Mouse (Mus musculus): ENCODE results near the gene Kremen2. TPM values are rescaled to one million over a fixed set of nuclear protein-coding genes. Genes with fewer than 3 reads are reported as not detected.

Kremen2 gene
- total RNA-seq, 2 experiments from 2014 or later: not detected

Other genes starting within 250 kb of the Kremen2 start
- gene Zfp213, start 181.6 kb downstream of the Kremen2 start, total RNA-seq (2015): 2.1 and 2.4 TPM in 2 replicates
- 2.7 and 4.7 TPM in 2 replicates for gene Zfp213, start 181.6 kb downstream of the Kremen2 start, total RNA-seq (2017)
- gene Zfp13, start 146.3 kb downstream of the Kremen2 start, total RNA-seq (2015): not detected in 2 replicates
- 0.18 TPM in 1 of 2 replicates, not detected in the other for gene Zfp13, start 146.3 kb downstream of the Kremen2 start, total RNA-seq (2017)
- gene Zscan10, start 145.0 kb downstream of the Kremen2 start, total RNA-seq (2015): not detected in 2 replicates
- not detected in 2 replicates for gene Zscan10, start 145.0 kb downstream of the Kremen2 start, total RNA-seq (2017)
- gene Mmp25, start 100.6 kb downstream of the Kremen2 start, total RNA-seq (2015): 22.6 and 32.1 TPM in 2 replicates
- gene Mmp25, start 100.6 kb downstream of the Kremen2 start, total RNA-seq (2017): 14.0 and 19.5 TPM in 2 replicates
- not detected in 2 replicates for gene Bicdl2, start 85.3 kb downstream of the Kremen2 start, total RNA-seq (2015)
- 0.45 TPM in 1 of 2 replicates, not detected in the other for gene Bicdl2, start 85.3 kb downstream of the Kremen2 start, total RNA-seq (2017)
- 67.4 and 97.1 TPM in 2 replicates for gene Hcfc1r1, start 72.2 kb downstream of the Kremen2 start, total RNA-seq (2015)
- 38.1 and 52.4 TPM in 2 replicates for gene Hcfc1r1, start 72.2 kb downstream of the Kremen2 start, total RNA-seq (2017)
- 26.5 and 26.8 TPM in 2 replicates for gene Thoc6, start 72.0 kb downstream of the Kremen2 start, total RNA-seq (2015)
- 38.5 and 45.2 TPM in 2 replicates for gene Thoc6, start 72.0 kb downstream of the Kremen2 start, total RNA-seq (2017)
- 1.8 and 5.8 TPM in 2 replicates for gene Tnfrsf12a, start 68.4 kb downstream of the Kremen2 start, total RNA-seq (2015)
- gene Tnfrsf12a, start 68.4 kb downstream of the Kremen2 start, total RNA-seq (2017): 5.9 and 7.7 TPM in 2 replicates
- gene Cldn6, start 66.6 kb downstream of the Kremen2 start, total RNA-seq (2015): not detected in 2 replicates
- gene Cldn6, start 66.6 kb downstream of the Kremen2 start, total RNA-seq (2017): not detected in 2 replicates
- gene Cldn9, start 61.8 kb downstream of the Kremen2 start, total RNA-seq (2015): not detected in 2 replicates
- not detected in 2 replicates for gene Cldn9, start 61.8 kb downstream of the Kremen2 start, total RNA-seq (2017)
- gene 1520401A03Rik, start 23.1 kb downstream of the Kremen2 start, total RNA-seq (2015): not detected in 2 replicates
- gene 1520401A03Rik, start 23.1 kb downstream of the Kremen2 start, total RNA-seq (2017): not detected in 2 replicates
- 31.1 and 32.2 TPM in 2 replicates for gene Pkmyt1, start 19.5 kb downstream of the Kremen2 start, total RNA-seq (2015)
- gene Pkmyt1, start 19.5 kb downstream of the Kremen2 start, total RNA-seq (2017): 15.9 and 16.6 TPM in 2 replicates
- gene Paqr4, start 5.0 kb downstream of the Kremen2 start, total RNA-seq (2015): 3.3 and 4.1 TPM in 2 replicates
- 7.6 and 10.1 TPM in 2 replicates for gene Paqr4, start 5.0 kb downstream of the Kremen2 start, total RNA-seq (2017)
- gene Flywch1, start 25.8 kb upstream of the Kremen2 start, total RNA-seq (2015): 3.1 and 3.7 TPM in 2 replicates
- 7.7 and 12.0 TPM in 2 replicates for gene Flywch1, start 25.8 kb upstream of the Kremen2 start, total RNA-seq (2017)
- gene Flywch2, start 40.2 kb upstream of the Kremen2 start, total RNA-seq (2015): 0.66 TPM in 1 of 2 replicates, not detected in the other
- 0.92 TPM in 1 of 2 replicates, not detected in the other for gene Flywch2, start 40.2 kb upstream of the Kremen2 start, total RNA-seq (2017)
- gene Srrm2, start 44.7 kb upstream of the Kremen2 start, total RNA-seq (2015): 210 and 224 TPM in 2 replicates
- 81.2 and 117 TPM in 2 replicates for gene Srrm2, start 44.7 kb upstream of the Kremen2 start, total RNA-seq (2017)
- 283 and 294 TPM in 2 replicates for gene Elob, start 83.3 kb upstream of the Kremen2 start, total RNA-seq (2015)
- gene Elob, start 83.3 kb upstream of the Kremen2 start, total RNA-seq (2017): 113 and 140 TPM in 2 replicates
- not detected in 2 replicates for gene Prss33, start 90.2 kb upstream of the Kremen2 start, total RNA-seq (2015)
- not detected in 2 replicates for gene Prss33, start 90.2 kb upstream of the Kremen2 start, total RNA-seq (2017)
- gene Prss32, start 98.0 kb upstream of the Kremen2 start, total RNA-seq (2015): not detected in 2 replicates
- not detected in 2 replicates for gene Prss32, start 98.0 kb upstream of the Kremen2 start, total RNA-seq (2017)
- not detected in 2 replicates for gene Prss41, start 98.3 kb upstream of the Kremen2 start, total RNA-seq (2015)
- not detected in 2 replicates for gene Prss41, start 98.3 kb upstream of the Kremen2 start, total RNA-seq (2017)
- not detected in 2 replicates for gene Prss21, start 122.2 kb upstream of the Kremen2 start, total RNA-seq (2015)
- gene Prss21, start 122.2 kb upstream of the Kremen2 start, total RNA-seq (2017): not detected in 2 replicates
- not detected in 2 replicates for gene Dcpp1, start 135.0 kb upstream of the Kremen2 start, total RNA-seq (2015)
- not detected in 2 replicates for gene Dcpp1, start 135.0 kb upstream of the Kremen2 start, total RNA-seq (2017)
- not detected in 2 replicates for gene Dcpp2, start 135.0 kb upstream of the Kremen2 start, total RNA-seq (2015)
- gene Dcpp2, start 135.0 kb upstream of the Kremen2 start, total RNA-seq (2017): not detected in 2 replicates
- not detected in 2 replicates for gene Dcpp3, start 171.6 kb upstream of the Kremen2 start, total RNA-seq (2015)
- gene Dcpp3, start 171.6 kb upstream of the Kremen2 start, total RNA-seq (2017): not detected in 2 replicates
- not detected in 2 replicates for gene Sbp, start 195.8 kb upstream of the Kremen2 start, total RNA-seq (2015)
- not detected in 2 replicates for gene Sbp, start 195.8 kb upstream of the Kremen2 start, total RNA-seq (2017)
- not detected in 2 replicates for gene Sbpl, start 209.4 kb upstream of the Kremen2 start, total RNA-seq (2015)
- not detected in 2 replicates for gene Sbpl, start 209.4 kb upstream of the Kremen2 start, total RNA-seq (2017)
- 1.2 and 2.5 TPM in 2 replicates for gene Prss30, start 234.7 kb upstream of the Kremen2 start, total RNA-seq (2015)
- gene Prss30, start 234.7 kb upstream of the Kremen2 start, total RNA-seq (2017): 0.89 and 1.2 TPM in 2 replicates